Mouse (Mus musculus): ENCODE results near the gene Gm4871. TPM values are rescaled to one million over a fixed set of nuclear protein-coding genes. Genes with fewer than 3 reads are reported as not detected.
"Not testable (repeated sequence)": the region's sequence is repeated elsewhere in the genome, so short reads cannot be mapped to it uniquely, and the experiment has no call there.

The Gm4871 gene
- polyA plus RNA-seq, 1 experiment from 2014 or later, result not detected

GRCm38 (mm10) chr5:145030476-145030875, 2.1 kb downstream of the Gm4871 start:
- H3K36me3 ChIP-seq (replicated peaks); H3K27ac ChIP-seq (replicated peaks); DNase-seq (ENCODE audit: low spot score); H3K27me3 ChIP-seq (replicated peaks; ENCODE audit: low read depth, poor library complexity, severe bottlenecking); H3K9me3 ChIP-seq; H3K4me3 ChIP-seq; H3K4me1 ChIP-seq: not testable (repeated sequence)
- 87% methylated on average over 1 of the region's 1 CpGs for WGBS

DNA sequence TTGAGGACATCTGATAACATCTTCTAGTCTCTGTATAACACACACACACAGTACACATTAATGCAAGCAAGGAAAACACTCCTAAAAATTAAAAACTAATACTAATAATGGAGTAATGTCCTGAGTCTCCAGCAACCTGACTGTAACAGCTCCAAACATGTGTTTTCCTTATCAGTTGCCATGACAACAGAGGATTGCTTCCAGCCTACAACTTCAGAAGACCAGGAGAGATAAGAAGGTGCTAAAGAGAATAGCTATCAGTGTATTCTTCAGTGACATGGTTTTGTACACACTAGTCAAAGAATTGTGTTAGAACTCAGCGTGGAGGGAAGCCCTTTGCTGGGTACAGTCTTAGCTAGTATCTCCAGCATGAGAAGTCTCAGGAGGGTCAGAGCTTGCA, 11.8 kb downstream of the Gm4871 start:
- H3K36me3 ChIP-seq (replicated peaks); H3K4me1 ChIP-seq; H3K27ac ChIP-seq (replicated peaks); H3K4me3 ChIP-seq; H3K9me3 ChIP-seq; DNase-seq (ENCODE audit: low spot score); H3K27me3 ChIP-seq (replicated peaks; ENCODE audit: low read depth, poor library complexity, severe bottlenecking): not testable (repeated sequence)
- WGBS, result 86% methylated on average over 1 of the region's 1 CpGs

GRCm38 (mm10) chr5:145020254-145020653, 12.3 kb downstream of the Gm4871 start:
- H3K27ac ChIP-seq (replicated peaks); H3K36me3 ChIP-seq (replicated peaks); H3K9me3 ChIP-seq; H3K4me1 ChIP-seq; H3K4me3 ChIP-seq; H3K27me3 ChIP-seq (replicated peaks; ENCODE audit: low read depth, poor library complexity, severe bottlenecking); DNase-seq (ENCODE audit: low spot score): not testable (repeated sequence)
- WGBS, result 39% methylated on average over 1 of the region's 1 CpGs

DNA sequence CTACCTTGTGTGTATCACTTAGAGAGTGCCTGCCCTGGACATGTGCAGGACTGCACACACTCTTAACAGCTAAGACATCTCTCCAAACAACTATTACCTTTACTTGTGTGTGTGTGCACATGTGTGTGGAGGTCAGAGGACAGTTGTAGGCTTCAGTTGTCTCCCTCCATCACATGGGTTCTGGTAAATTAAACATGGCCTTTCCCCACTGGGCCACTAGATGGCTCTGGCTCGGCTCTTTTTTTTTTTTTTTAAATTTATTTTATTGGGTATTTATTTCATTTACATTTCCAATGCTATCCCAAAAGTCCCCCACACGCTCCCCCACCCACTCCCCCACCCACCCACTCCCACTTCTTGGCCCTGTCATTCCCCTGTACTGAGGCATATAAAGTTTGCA, 15.8 kb downstream of the Gm4871 start:
- not testable (repeated sequence) for H3K4me1 ChIP-seq; H3K4me3 ChIP-seq; DNase-seq (ENCODE audit: low spot score); H3K36me3 ChIP-seq (replicated peaks); H3K27me3 ChIP-seq (replicated peaks; ENCODE audit: low read depth, poor library complexity, severe bottlenecking); H3K27ac ChIP-seq (replicated peaks); H3K9me3 ChIP-seq
- 31% methylated on average over 2 of the region's 2 CpGs for WGBS

GRCm38 (mm10) chr5:145014278-145014677, 18.3 kb downstream of the Gm4871 start:
- Histone ChIP-seq H3K4me1 (peaks cover 6% of the 10 kb centered on the region), H3K36me3 (replicated peaks) (no peaks in the 10 kb centered on the region), H3K4me3 (no peak overlapping the region), H3K9me3 (no peaks in the 10 kb centered on the region), H3K27me3 (replicated peaks; ENCODE audit: low read depth, poor library complexity, severe bottlenecking) (no peaks in the 10 kb centered on the region), H3K27ac (replicated peaks) (no peak overlapping the region)
- DNase-seq (ENCODE audit: low spot score), result no peak
- 74% methylated on average over 1 of the region's 1 CpGs for WGBS

- Histone ChIP-seq H3K27ac (replicated peaks) (no peak overlapping the region), H3K36me3 (replicated peaks) (no peaks in the 10 kb centered on the region), H3K27me3 (replicated peaks; ENCODE audit: low read depth, poor library complexity, severe bottlenecking) (no peaks in the 10 kb centered on the region), H3K4me1 (peaks cover 6% of the 10 kb centered on the region), H3K9me3 (no peaks in the 10 kb centered on the region), H3K4me3 (no peak overlapping the region)
- no peak for DNase-seq (ENCODE audit: low spot score)
- WGBS, result 91% methylated on average over 15 of the region's 15 CpGs
Observed at GRCm38 (mm10) chr5:145008878-145009659, 23.5 kb downstream of the Gm4871 start.

DNA sequence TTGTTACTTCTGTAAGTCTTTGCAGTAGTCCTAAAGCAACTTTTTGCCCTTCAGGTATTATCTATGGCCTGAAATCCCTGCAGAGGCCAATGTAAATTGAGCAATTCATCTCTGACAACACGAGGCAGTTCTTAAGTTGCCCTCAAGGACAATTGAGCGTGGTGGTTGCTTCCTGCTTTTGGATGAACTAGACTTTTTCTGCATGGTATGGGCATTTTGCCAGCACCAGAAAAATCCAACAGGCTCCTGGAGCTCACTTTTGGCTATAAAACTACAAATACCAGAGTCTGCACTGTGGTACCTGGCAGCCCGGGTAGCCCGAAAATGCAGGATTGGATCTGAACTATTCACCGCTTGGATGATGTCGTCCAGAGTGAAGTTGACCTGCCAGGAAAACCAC, 27.0 kb downstream of the Gm4871 start:
- DNase-seq (ENCODE audit: low spot score), result no peak
- H3K27me3 ChIP-seq (replicated peaks; ENCODE audit: low read depth, poor library complexity, severe bottlenecking), result no peaks in the 10 kb centered on the region
- H3K27ac ChIP-seq (replicated peaks), result no peak overlapping the region
- no peaks in the 10 kb centered on the region for H3K9me3 ChIP-seq
- H3K4me3 ChIP-seq, result no peak overlapping the region
- H3K36me3 ChIP-seq (replicated peaks), result no peaks in the 10 kb centered on the region
- peaks cover 3% of the 10 kb centered on the region for H3K4me1 ChIP-seq
- 88% methylated on average over 6 of the region's 6 CpGs for WGBS

- Histone ChIP-seq H3K27ac (replicated peaks) (no peak overlapping the region), H3K4me1 (no peaks in the 10 kb centered on the region), H3K27me3 (replicated peaks; ENCODE audit: low read depth, poor library complexity, severe bottlenecking) (no peaks in the 10 kb centered on the region), H3K36me3 (replicated peaks) (no peaks in the 10 kb centered on the region), H3K4me3 (no peak overlapping the region), H3K9me3 (no peaks in the 10 kb centered on the region)
- 83% methylated on average over 9 of the region's 9 CpGs for WGBS
- no peak for DNase-seq (ENCODE audit: low spot score)
Observed at GRCm38 (mm10) chr5:145004495-145004894, 28.1 kb downstream of the Gm4871 start.

GRCm38 (mm10) chr5:145003362-145003761, 29.2 kb downstream of the Gm4871 start:
- 78% methylated on average over 3 of the region's 3 CpGs for WGBS
- Histone ChIP-seq H3K4me1 (no peaks in the 10 kb centered on the region), H3K27ac (replicated peaks) (no peak overlapping the region), H3K36me3 (replicated peaks) (no peaks in the 10 kb centered on the region), H3K27me3 (replicated peaks; ENCODE audit: low read depth, poor library complexity, severe bottlenecking) (no peaks in the 10 kb centered on the region), H3K9me3 (no peaks in the 10 kb centered on the region), H3K4me3 (no peak overlapping the region)
- DNase-seq (ENCODE audit: low spot score), result no peak

GRCm38 (mm10) chr5:144998491-144998890, 34.1 kb downstream of the Gm4871 start:
- WGBS, result 37% methylated on average over 2 of the region's 2 CpGs
- H3K27ac ChIP-seq (replicated peaks), result no peak overlapping the region
- H3K36me3 ChIP-seq (replicated peaks), result no peaks in the 10 kb centered on the region
- no peaks in the 10 kb centered on the region for H3K9me3 ChIP-seq
- no peak overlapping the region for H3K4me3 ChIP-seq
- DNase-seq (ENCODE audit: low spot score), result peak; percentile 27
- no peaks in the 10 kb centered on the region for H3K4me1 ChIP-seq
- no peaks in the 10 kb centered on the region for H3K27me3 ChIP-seq (replicated peaks; ENCODE audit: low read depth, poor library complexity, severe bottlenecking)

DNA sequence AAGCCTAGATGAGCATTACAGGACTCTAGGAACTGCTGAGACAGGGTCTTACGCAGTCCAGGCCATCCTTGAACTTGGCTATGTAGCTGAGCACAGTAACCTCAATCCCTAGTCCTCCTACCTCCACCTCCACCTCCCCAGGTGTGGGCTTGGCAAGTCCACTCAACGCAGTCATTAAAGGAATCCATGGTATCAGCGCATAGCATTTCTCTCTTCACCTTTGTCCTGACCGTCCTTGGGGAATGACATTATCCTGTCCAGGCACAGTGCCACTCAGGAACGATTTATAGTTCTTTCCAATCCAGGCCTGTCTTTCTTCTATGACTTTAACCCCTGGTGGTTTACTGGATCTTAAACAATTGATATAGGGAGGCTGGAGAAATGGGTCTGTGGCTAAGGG, 42.1 kb downstream of the Gm4871 start:
- DNase-seq (ENCODE audit: low spot score), result no peak
- 86% methylated on average over 5 of the region's 5 CpGs for WGBS

DNA sequence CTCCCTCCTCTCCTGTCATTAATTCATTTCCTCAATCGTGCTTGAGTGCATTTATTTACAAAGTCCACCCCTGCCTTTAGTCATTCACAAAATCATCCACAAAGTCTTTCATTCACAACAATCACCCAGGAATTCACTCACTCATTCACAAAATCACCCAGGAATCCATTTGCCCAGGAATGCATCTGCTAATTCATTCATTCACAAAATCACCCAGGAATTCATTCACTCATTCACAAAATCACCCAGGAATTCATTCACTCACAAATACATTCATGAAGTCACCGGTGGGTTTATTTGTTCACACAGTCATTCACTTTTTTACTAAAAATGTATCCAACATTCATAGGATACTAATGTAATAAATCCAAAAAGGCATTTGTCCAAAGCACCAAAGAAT, 42.5 kb downstream of the Gm4871 start:
- no peak for DNase-seq (ENCODE audit: low spot score)
- WGBS, result 67% methylated on average over 2 of the region's 2 CpGs
- H3K27ac ChIP-seq (replicated peaks), result no peak overlapping the region
- H3K36me3 ChIP-seq (replicated peaks), result no peaks in the 10 kb centered on the region
- H3K4me3 ChIP-seq, result no peak overlapping the region
- H3K4me1 ChIP-seq, result no peaks in the 10 kb centered on the region
- H3K27me3 ChIP-seq (replicated peaks; ENCODE audit: low read depth, poor library complexity, severe bottlenecking), result no peaks in the 10 kb centered on the region
- H3K9me3 ChIP-seq, result no peaks in the 10 kb centered on the region

More for the DNA sequence above, 42.1 kb downstream of the Gm4871 start:
- H3K4me3 ChIP-seq, result no peak overlapping the region
- H3K4me1 ChIP-seq, result no peaks in the 10 kb centered on the region
- no peaks in the 10 kb centered on the region for H3K9me3 ChIP-seq
- no peaks in the 10 kb centered on the region for H3K27me3 ChIP-seq (replicated peaks; ENCODE audit: low read depth, poor library complexity, severe bottlenecking)
- H3K36me3 ChIP-seq (replicated peaks), result no peaks in the 10 kb centered on the region
- no peak overlapping the region for H3K27ac ChIP-seq (replicated peaks)

GRCm38 (mm10) chr5:144989061-144989405, 43.5 kb downstream of the Gm4871 start:
- 85% methylated on average over 4 of the region's 4 CpGs for WGBS
- no peaks in the 10 kb centered on the region for H3K4me1 ChIP-seq
- no peaks in the 10 kb centered on the region for H3K27me3 ChIP-seq (replicated peaks; ENCODE audit: low read depth, poor library complexity, severe bottlenecking)
- no peaks in the 10 kb centered on the region for H3K36me3 ChIP-seq (replicated peaks)
- DNase-seq (ENCODE audit: low spot score), result no peak
- H3K27ac ChIP-seq (replicated peaks), result no peak overlapping the region
- H3K4me3 ChIP-seq, result no peak overlapping the region
- peaks cover 8% of the 10 kb centered on the region for H3K9me3 ChIP-seq
